In the genomic region with DNA sequence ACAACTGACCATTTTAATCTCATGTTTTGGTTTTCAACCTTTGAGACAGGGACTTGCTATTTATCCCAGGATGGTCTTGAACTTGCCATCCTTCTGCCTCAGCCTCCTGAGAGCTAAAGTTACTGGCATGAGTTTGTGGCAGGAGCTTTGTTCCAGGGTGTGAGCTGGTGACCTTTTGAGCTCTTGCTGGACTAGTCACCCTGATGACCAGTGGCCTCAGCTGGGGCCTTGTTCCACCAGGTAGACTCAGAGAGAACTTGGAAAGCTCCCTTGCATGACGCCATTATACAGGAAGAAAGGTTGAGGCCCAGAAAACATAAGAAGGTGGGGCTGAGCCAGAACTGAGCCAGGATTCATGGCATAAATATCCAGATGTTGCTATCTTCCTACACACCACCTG, we compare ENCODE assay signal across 19 mouse cellular contexts.
"Had no signal": no experiment of that assay in that cellular context is flagged by ENCODE, and none has a peak within 500 bp of the region (broad histone marks: within the 10 kb centered on the region; RNA-seq: fewer than 3 reads in every experiment).

No protein-coding gene starts in this region.

- H3K9ac ChIP-seq: liver, embryonic 13.5 days; liver, embryonic 15.5 days; midbrain, embryonic 13.5 days; midbrain, embryonic 15.5 days; neural tube, embryonic 13.5 days; neural tube, embryonic 15.5 days had no signal

- DNase-seq: liver, embryonic 13.5 days; lung, adult 2 months; lung, postnatal 10 days; lung, postnatal 4 days; retina, postnatal 1 day; right cerebral cortex, adult 18-20 months; right cerebral cortex, postnatal 25 days; right cerebral cortex, postnatal 4 days; spleen, adult 18-20 months; thymus, adult 18-20 months; thymus, postnatal 14 days; thymus, postnatal 36 days had no signal

- H3K4me3 ChIP-seq: liver, embryonic 13.5 days; liver, embryonic 15.5 days; megakaryocyte, embryonic 14.5 days; midbrain, embryonic 13.5 days; midbrain, embryonic 15.5 days; neural tube, embryonic 13.5 days; neural tube, embryonic 15.5 days had no signal

- H3K4me2 ChIP-seq: liver, embryonic 13.5 days; midbrain, embryonic 11.5 days; midbrain, embryonic 13.5 days; midbrain, embryonic 15.5 days; neural tube, embryonic 13.5 days; neural tube, embryonic 15.5 days had no signal

- H3K9me3 ChIP-seq: liver, embryonic 13.5 days; liver, embryonic 15.5 days; megakaryocyte, embryonic 14.5 days; midbrain, embryonic 13.5 days; midbrain, embryonic 15.5 days; neural tube, embryonic 13.5 days; neural tube, embryonic 15.5 days had no signal

- H3K36me3 ChIP-seq: liver, embryonic 13.5 days; liver, embryonic 15.5 days; midbrain, embryonic 13.5 days; midbrain, embryonic 15.5 days; neural tube, embryonic 13.5 days; neural tube, embryonic 15.5 days had no signal

- H3K27me3 ChIP-seq: midbrain, embryonic 15.5 days; neural tube, embryonic 13.5 days had no signal

- H3K27ac ChIP-seq: midbrain, embryonic 13.5 days; midbrain, embryonic 15.5 days; neural tube, embryonic 13.5 days; neural tube, embryonic 15.5 days had no signal

- ATAC-seq: midbrain, embryonic 13.5 days; midbrain, embryonic 15.5 days had no signal
